Mouse (Mus musculus) retina, postnatal 1 day (tissue): ENCODE data around the gene Exoc6.
"Not testable (repeated sequence)": the region's sequence is repeated elsewhere in the genome, so short reads cannot be mapped to it uniquely, and the experiment has no call there.

Experiments
- DNase-seq: peaks from one replicate; pipeline ENCODE4 v3.0.0-alpha.2; 2012

Gene Exoc6

DNA sequence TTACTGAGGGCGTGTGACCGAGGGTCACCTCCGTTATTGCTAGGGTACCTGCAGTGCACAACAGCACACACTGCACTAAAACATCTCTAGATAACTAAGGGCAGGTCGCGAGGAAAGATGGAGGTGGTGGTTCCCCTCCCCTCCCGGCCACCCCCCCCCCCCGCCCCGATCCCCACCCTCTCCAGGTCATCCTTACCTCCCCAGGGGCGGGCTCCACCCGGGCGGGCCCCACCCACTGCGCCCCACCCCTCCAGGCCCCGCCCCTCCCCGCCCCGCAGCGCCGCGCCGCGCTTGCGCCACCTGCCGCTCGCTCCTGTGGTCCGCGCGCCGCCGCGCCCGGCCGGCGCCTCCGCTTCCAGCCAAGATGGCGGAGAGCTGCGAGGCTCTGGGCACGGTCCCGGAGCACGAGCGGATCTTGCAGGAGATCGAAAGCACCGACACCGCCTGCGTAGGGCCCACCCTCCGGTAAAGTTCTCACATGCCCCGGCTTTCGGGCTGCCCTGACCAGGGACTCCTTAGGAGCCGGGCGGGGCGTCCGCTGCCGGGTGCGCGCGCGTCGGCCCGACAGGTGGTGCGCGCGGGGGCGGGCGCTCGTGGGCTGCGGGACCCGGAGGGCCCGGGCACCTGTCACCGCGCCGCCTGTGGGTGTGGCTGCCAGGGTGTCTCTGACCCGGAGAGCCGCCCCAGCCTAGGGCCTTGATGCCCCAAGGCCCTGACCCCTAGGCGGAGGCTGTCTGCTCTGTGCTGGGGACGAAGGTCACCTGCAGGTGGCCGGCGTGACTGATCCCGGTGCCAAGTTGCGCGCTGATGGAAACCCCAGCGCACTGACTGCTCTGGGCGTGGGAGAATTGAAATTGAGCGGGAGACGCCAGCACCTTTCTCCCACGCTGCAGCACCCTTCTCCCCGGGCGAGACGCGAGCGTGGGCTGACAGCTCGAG lies at the start of gene Exoc6:
Exoc6 (plus strand) TSS at position 318 of the 939 bp plus-strand sequence.
- DNase-seq, result peak; percentile 86

DNA sequence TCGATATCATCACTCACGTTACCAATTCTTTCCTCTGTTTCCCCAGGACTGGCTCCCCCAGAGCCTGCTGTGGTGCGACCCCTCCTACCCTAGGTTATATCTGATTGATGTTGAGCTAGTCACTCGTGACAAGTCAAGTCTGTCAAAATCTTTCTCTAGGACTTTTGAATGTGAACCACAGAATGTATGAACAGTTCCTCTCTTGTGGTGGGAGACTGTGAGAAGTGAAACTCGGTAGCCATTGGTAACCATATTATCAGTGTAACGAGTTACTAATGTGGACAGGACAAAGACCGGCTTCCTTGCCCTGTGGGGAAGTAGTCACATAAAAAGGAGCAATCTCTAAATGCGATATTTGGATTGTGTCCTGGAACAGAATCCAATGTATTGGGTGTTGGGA lies 47.2 kb upstream of the Exoc6 start:
- DNase-seq, result no peak

DNA sequence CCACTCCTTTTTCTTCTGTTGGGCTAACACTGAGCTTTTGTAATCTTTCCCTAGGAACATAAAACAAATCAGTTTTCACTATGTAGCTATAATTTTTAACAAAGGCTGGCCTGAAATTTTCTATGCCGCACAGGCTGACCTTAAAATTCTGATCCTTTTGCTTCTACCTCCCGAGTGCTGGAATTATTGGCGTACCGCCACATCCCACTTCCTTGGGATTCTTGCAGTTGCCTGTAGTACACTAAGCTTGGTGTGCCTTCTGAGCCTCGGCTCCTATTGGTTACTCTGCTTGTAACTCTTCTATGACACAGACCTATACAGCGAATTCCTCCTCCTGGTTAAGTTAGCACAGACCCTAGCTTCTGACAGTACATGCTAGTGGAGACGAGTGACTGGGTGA lies 44.2 kb upstream of the Exoc6 start:
- no peak for DNase-seq

DNA sequence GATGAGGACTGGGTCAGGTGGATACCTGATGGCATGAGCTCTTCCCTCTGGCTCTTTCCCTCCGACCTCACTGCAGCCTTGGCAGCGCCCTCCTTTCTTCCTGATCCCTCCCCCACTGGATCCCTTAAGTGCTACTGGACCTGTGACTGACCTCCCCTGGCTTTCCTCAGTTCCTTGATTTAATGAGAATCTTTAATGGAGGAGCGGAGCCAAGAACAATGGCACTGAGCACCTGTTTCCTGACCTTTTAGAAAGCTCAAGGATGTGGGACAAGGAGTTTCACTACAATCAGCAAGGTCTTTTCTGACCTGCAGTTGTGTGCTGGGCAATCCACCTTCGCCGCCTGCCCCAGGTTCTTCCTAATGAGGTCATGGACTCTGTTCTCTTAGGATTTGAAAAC lies 43.6 kb upstream of the Exoc6 start:
- DNase-seq, result no peak

DNA sequence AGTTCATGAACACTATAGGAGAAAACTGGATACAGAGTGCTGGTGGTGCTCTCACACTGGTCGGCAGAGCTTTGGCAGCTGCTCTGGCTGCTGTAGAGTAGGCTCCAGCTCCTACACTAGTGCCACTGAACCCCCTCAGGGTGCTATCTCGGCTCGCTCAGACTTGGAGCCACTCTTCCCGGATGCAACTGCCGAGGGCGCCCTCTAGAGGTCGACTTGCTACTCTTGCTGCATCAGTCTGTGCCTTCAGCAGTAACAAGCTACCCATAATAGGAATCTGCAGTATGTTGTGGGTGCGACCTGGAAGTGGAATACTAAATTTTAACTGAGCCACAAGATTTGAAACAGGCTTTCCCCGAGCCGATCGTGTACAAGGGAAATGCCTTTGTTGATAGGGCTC lies 40.5 kb upstream of the Exoc6 start:
- DNase-seq, result peak; percentile 82

DNA sequence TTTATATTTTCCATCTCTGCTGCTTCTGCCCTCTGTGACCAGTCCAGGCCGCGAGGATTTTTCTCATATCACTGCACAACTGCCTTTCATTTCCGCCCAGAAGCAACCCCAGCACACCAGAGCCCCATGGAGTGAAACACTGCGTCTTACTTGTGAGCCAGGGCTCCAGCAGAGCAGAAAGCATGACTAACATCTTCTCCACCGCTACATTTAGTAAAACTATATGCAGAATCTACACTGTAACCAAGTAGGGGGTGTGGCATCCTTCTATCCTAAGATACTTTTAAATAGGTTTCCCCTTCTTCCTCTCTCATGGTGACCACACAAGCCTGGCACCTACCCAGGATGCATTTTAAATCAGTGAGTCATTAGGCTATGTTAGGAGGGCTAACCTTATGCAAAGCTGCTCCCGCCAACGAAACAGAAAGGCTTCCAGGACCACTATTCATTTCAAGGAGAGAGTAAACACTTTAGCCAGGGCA lies 35.4 kb upstream of the Exoc6 start:
- no peak for DNase-seq

DNA sequence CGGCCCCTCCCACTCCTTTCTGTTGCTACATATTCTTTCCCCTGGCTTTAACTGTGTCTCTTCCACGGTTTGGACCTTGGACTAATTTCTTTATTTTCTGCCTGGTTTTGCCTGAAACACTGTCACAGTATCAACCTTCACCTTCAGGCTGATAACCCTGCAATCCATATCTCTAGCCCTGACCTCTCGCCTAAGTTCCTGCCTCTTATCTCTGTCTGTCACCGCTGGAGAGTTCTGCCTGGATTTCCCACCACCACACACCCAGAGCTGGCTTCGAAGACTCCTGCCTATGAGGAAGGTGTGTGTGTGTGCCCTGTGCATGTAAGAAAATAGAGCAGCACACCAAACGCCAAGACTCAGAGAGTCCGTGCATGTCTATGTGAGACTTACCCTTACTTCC lies 32.8 kb upstream of the Exoc6 start:
- no peak for DNase-seq

DNA sequence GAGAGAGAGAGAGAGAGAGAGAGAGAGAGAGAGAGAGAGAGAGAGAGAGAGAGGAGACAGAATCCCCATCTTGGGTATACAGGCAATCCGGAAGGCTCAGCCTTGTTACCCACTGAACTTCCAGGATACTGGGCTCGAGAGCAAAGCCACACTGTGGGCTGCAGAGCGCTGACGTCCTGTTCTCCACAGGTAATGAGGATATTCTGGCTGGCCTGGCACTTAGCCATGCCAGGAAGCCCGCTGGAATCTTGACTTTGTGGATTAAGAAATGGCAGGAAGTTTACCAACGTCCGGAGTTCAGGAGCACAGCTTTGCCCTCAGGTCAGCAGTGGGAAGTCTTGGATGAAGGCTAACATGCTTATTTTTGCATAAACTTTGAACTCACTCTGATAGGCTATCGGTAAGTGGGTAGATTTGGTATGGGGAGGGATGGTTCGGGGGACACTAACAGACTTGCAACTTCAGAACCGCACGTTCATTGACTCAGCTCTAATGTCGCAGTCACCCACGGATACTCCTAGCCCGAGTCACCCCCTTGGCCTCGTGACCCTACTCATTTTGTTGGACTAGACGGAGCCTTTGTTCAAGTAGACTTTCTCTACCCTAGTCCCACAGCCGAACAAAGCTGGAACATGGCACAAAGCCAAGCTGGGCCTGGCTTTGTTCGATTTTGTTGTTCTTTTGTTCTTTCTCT lies 29.3 kb upstream of the Exoc6 start:
- peak; percentile 68 for DNase-seq

DNA sequence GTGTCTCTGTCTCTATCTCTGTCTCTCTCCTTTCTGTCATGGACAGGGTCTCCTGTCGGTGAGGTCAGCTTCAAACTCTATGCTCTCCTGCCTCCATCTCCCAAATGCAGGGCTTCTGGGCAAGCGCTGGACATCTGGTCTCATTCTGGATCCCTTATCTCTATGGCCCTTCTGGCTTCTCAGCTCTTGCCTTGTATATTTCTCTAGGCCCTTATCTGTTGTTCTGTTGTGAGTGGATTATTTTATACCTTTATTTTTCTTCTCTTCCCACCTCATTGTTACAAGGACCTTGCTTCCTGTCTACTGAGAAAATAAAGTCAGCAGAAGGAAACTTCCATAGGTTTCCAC lies 28.8 kb upstream of the Exoc6 start:
- DNase-seq, result no peak

DNA sequence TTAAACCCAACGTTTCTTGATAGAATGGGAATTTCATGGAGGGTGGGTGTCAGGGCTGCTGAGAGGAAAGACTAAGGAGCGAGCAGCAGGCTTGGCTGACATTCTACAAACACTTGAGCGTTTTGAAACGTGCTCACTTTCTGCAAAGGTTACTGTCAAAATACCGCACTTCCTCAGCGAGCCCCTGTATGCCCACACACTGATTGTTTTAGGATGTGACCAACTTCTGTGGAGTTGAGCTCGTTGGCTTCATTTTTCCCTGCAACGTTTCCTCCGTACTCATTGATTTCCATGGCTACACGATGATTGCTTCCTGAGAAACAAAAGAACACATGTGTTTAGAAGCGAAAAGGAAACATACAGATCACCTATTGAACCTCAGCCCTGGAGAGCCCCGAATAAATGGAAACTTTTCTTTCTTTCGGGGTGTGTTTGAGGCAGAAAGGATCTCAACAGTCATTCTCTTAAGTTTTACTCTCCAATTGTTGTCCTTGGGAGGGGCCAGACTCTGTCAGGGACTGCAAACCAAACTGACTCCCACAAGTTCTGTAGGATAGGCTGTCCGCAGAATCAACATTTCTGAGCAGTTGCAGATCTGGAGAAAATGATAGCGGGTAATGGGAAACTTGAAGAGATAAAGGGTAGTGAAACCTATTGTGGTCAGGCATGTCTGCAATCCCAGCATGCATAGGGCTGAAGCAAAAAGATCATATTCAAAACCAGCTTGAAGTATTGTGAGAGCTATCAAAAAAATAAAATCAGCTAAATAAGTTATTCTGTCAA lies 26.7 kb upstream of the Exoc6 start:
- DNase-seq, result no peak

DNA sequence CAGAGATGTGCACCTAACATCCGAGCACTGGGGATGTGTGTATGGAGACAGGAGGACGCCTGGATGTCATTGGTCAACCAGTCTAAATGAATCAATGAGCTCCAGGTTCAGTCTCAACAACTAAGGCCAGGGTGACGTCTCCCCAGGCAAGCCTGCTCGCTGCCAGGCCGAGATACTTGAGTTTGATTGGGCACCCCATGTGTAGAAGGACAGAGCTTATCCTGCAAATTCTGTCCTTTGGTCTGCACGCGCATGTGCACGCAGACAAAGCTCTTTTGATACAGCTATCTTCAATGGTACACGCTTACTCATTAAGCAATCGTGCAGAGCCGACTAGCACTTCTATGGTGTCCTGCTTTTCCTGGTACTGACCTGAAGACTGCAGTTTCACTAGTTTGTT lies 24.3 kb upstream of the Exoc6 start:
- no peak for DNase-seq

DNA sequence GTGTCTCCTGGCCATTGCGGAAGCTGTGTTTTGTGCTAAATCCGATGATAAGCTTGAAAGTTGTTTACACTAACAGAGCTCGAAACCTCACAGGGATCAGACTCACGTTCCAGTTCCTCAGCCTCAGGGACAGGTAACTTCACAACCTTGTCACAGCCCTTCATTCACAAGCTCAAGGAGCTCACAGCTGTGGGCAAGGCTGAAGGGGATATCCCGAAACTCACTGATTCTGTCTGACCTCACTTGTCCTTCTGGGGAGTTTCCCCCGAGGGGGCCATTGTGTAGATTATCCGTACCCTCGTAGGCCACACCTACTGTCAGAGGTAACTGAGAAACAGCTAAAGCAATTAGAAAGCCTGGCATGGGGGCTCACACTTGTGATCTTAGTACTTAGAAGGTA lies 23.4 kb upstream of the Exoc6 start:
- no peak for DNase-seq

DNA sequence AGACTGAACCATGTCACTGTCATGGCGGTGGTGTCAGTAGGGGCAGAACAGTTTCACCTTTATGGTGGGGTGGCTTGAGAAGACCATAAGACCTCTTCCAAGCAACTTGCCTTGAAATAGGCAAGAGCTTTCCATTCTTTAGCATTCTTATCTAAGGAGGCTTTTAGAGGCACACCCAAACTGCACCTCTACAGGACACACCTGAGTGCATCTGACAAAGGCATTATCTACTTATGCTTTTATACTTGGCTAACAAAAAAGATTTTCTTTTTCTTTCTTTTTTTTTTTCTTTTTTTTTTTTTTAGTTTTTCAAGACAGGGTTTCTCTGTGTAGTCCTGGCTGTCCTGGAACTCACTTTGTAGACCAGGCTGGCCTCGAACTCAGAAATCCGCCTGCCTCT lies 22.5 kb upstream of the Exoc6 start:
- not testable (repeated sequence) for DNase-seq

DNA sequence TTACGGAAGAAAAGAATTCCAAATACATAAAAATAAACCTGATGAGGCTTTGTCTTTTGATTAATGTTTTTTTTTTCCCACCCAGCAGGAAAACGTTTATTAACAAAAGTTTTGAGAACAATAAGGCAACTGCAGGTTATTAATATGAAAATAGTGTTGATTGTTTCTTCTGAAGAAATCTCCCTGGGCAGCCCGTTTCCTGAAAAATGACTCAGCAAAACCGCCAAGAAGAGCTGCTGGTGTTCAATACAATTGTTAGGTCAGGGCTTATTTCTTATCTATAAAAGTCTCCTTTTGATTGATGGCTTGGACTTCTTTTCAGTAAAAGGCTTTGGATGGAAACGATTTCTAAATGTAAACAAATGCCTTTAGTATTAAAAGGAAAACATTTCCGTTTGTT lies 21.6 kb upstream of the Exoc6 start:
- no peak for DNase-seq

DNA sequence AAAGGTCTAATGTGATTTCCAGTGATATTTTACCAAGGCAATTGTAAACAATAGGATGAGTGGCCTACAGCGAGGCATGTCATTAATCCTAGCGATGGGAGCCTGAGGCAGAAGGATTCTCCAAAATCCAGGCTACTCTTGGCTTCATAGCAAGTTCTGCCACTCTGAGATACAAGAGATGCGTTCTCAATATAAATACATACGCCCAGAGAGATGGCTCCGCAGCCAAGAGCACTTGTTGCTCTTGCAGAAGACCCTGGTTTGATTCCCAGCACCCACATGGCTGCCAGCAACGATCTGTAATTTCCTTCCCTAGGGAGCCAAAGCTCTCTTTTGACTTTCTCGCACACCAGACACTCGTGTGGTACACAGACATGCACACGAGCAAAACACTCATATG lies 20.9 kb upstream of the Exoc6 start:
- no peak for DNase-seq

DNA sequence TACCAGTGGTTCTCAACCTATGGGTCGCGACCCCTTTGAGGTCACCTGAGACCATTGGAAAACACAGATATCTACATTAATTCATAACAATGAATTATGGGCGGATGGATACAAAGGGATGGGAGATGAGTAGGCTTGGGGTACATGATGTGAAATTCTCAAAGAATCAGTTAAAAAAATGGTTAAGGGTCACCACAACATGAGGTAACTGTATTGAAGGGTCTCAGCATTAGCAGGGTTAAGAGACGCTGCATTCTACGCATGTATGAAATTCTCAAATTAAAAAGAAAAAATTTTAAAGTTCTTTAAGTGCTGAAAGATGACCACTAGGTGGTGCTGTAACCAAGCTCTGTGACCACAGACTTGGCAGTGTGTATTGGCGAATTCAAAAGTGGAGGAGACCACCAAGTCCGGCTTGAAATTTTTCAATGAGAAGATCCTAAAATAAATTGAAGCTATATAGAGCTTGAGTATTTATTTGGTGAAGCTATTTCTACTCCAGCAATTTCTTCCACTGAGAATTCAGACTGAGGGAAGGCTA lies 20.2 kb upstream of the Exoc6 start:
- peak; percentile 79 for DNase-seq

DNA sequence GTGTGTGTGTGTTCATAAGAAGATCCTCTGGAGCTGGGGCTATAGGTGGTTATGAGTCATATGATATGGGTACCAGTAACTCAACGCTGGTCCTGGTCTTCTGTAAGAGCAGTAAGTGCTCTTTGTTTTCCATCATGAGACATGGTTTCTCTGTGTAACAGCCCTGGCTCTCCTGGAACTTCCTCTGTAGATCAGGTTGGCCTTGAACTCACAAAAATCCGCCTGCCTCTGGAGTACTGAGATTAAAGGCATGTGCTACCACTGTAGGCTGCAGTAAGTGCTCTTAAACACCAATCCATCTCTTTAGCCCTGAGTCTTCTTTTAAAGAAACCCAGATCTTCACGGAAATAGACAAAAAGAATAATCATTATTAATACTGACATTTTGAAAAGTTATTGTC lies 19.6 kb upstream of the Exoc6 start:
- no peak for DNase-seq

DNA sequence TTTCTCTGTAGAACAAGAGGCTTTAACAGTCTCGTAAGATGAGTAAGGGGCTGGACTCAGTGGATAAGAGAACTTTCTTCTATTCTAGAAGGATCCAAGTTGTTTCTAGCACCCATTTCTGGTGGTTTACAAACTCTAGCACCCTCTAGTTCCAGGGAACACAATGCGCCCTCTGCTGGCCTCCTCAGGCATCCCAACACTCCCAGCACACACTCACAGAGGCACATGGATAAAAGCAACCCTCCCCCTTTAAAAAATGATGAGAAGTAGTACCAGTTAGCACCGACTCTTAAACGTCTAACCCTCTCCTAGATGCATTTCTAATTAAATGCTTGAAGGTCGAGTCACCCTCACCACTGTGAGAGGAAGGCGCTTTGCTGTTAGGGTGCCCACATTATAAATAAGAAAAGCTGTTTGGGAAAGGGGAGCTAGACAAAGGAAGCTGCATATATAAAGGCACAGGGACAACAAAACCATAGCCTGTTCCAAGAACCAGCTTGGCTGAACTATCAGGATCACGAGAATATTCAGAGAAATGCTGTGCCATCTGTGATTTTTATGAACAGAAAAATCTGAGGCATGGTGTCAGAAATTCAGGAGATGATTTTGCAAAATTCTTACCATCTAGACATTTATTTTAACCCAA lies 18.9 kb upstream of the Exoc6 start:
- no peak for DNase-seq

DNA sequence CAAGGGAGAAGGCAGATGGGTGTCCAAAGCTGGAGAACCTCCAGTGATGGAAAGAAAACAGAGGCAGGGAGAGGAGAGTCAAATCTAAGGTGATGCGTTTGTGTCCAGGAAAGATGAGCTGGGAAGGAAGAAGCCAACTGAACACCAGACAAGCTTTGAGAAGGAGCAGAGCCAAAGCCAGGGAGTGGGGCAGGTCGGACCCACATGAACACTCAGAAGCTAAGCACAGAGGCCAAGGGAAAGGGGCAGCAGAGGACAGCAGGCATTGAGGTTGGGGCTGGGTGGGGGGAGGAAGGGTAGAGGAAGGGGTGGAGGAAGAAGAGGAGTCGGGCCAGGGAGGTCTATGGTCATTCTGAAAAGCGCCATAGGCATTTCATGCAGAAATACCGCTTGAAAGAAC lies 17.0 kb upstream of the Exoc6 start:
- DNase-seq, result no peak

DNA sequence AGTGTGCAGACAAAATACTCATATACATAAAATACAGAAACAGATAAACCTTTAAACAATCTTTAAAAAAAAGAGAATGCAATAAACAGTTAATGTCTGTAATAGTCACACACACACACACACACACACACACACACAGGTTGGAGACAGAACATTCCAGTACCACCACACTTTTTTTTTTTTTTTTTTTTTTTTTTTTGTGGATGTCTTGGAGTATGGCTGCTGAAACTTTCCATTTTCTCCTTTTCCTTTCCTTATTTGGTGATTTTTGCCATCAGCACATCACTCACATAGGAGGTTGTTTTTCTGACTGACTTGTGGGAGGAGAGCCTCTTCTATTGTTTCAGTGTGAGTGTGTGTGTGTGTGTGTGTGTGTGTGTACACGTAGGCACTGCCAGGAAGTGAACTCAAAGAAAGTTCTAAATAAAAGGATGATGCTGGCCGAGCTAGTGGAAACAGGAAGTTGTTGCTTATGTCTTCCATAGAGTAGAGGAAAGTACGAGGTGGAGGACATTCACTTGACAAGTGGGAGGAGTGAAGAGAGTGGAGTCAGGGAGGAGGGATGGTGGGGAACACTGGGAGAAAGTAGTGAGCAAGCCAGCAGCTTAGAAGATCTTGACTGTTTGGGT lies 15.4 kb upstream of the Exoc6 start:
- no peak for DNase-seq

DNA sequence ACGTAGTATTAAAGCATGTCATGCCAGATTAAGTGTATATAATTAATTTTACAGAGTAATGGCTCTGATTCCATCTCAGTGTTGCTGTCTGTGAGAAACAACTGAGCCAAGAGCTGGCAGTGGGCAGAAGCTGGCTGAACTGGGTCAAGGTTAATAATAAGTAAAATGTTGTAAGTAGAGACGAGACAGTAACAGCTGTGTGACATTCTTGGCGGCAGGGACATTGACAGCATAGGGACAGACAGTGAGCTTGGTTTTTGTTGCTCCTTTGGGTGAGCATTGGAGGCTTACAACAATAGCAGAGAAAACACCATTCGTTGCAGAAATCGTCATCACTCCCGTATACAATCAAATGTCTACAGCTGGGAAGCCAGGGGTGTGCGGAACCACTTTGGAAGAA lies 13.8 kb upstream of the Exoc6 start:
- DNase-seq, result no peak

DNA sequence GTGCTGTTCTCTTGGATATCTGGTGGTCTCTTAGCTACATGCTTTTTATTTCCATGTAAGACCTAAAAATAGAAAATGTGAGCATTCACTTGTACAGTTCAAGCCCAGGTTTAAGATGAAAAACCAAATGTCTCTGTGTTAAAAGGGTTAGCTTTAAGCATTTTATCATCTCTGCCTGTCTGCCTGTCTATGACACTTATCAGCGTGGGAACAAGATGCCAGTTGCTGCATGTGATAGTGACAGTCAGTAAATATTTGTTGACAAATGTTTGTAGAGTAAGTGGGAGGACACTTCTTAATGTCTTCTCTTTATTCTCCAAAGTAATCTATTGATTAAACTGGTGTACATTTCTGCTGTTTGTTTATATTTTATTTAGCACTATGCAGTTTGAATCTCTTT lies 12.5 kb upstream of the Exoc6 start:
- DNase-seq, result no peak
